Mouse (Mus musculus) cerebellum, adult 2 months (tissue): ENCODE measurements at regions not wholly inside any gene's neighbourhood (a gene's known extent, or its start where the extent isn't known, plus 50 kb on each side); places are given as distances from the start of the nearest gene placed in this dataset.

Experiments
- DNase-seq, 2 experiments: peaks; one replicate each; pipeline ENCODE4 v3.0.0; 2021
- H3K27ac ChIP-seq: fragments of 200-500 bp; 2 replicates; pipeline ENCODE4 v1.5.1; 2012; ENCODE audit warnings: low read length, control low read depth, inconsistent platforms; ENCODE audit not compliant: insufficient read depth
- H3K27me3 ChIP-seq: fragments of 200-500 bp; 2 replicates; pipeline ENCODE4 v1.6.1; 2012; ENCODE audit warnings: inconsistent platforms, mild to moderate bottlenecking, low read length, moderate library complexity; ENCODE audit not compliant: control insufficient read depth, insufficient read depth
- H3K4me1 ChIP-seq: fragments of 200-500 bp; 2 replicates; pipeline ENCODE4 v1.6.1; 2011; ENCODE audit warnings: low read length; ENCODE audit not compliant: control insufficient read depth, insufficient read depth
- H3K4me3 ChIP-seq: fragments of 200-500 bp; replicated peaks from 2 replicates; pipeline ENCODE3; 2011; ENCODE audit warnings: mild to moderate bottlenecking, low read depth, low read length, control low read depth; ENCODE audit not compliant: insufficient read depth
- CTCF ChIP-seq: fragments of 200-500 bp; IDR thresholded peaks from 2 replicates; pipeline ENCODE4 v1.5.1; 2011; ENCODE audit warnings: low read depth, mild to moderate bottlenecking, control low read depth, low read length, moderate library complexity, borderline replicate concordance; ENCODE audit not compliant: insufficient read depth
- POLR2A ChIP-seq: fragments of 200-500 bp; IDR thresholded peaks from 2 replicates; pipeline ENCODE4 v1.6.1; 2011; ENCODE audit warnings: low read length, control low read depth, borderline replicate concordance; ENCODE audit not compliant: insufficient read depth
- WGBS: fragments of 180-500 bp; shearing (Covaris S2); methylation state at CpG from one replicate; pipeline ENCODE4 v1.1.7; 2018; 5-methylcytosine and 5-hydroxymethylcytosine counted together

GRCm38 (mm10) chr1:79183534-79184411 is 256.1 kb downstream of the Scg2 start:
- H3K4me3 ChIP-seq, result no peak overlapping the region
- TF ChIP-seq POLR2A (no peak), CTCF (no peak)
- no peak for DNase-seq
- no peaks in the 10 kb centered on the region for H3K27me3 ChIP-seq
- H3K4me1 ChIP-seq, result no peaks in the 10 kb centered on the region
- WGBS, result 96% methylated on average over 5 of the region's 5 CpGs
- H3K27ac ChIP-seq, result no peak overlapping the region

GRCm38 (mm10) chr1:79144113-79144512 is 295.8 kb downstream of the Scg2 start:
- 91% methylated on average over 3 of the region's 3 CpGs for WGBS
- no peak overlapping the region for H3K27ac ChIP-seq
- no peaks in the 10 kb centered on the region for H3K27me3 ChIP-seq
- no peak for DNase-seq
- TF ChIP-seq POLR2A (no peak), CTCF (no peak)
- H3K4me3 ChIP-seq, result no peak overlapping the region
- no peaks in the 10 kb centered on the region for H3K4me1 ChIP-seq
